Mouse (Mus musculus) lung, postnatal 0 days (tissue): ENCODE measurements at regions not wholly inside any gene's neighbourhood (a gene's known extent, or its start where the extent isn't known, plus 50 kb on each side); places are given as distances from the start of the nearest gene placed in this dataset.

Source experiments
- CTCF ChIP-seq: IDR thresholded peaks from 2 replicates; pipeline ENCODE4 v1.5.1; 2016; ENCODE audit warnings: antibody characterized with exemption, mild to moderate bottlenecking
- EP300 ChIP-seq: IDR thresholded peaks from 2 replicates; pipeline ENCODE4 v1.6.1; 2016; ENCODE audit warnings: antibody characterized with exemption, mild to moderate bottlenecking, control low read depth

GRCm38 (mm10) chr8:109281598-109281997 is 212.2 kb upstream of the Pmfbp1 start:
- TF ChIP-seq CTCF, result no peak
- TF ChIP-seq EP300, result no peak
